Mouse (Mus musculus) MEL (cell line): ENCODE measurements around the gene Rpl11. TPM values are rescaled to one million over a fixed set of nuclear protein-coding genes. Genes with fewer than 3 reads are reported as not detected.
A peak's percentile ranks its signal among the peaks of the same experiment; 100 is the strongest.

Experiments
- DNase-seq: peaks from one replicate; pipeline ENCODE4 v3.0.0; 2011; ENCODE audit warnings: low read depth, low spot score
- H3K27ac ChIP-seq: 2 replicates; pipeline ENCODE4 v1.5.1; 2012; ENCODE audit warnings: low read depth, mild to moderate bottlenecking, control low read depth, low read length, moderate library complexity; ENCODE audit not compliant: control insufficient read depth
- H3K27me3 ChIP-seq, 2 experiments: fragments of 150-350 bp in 1 of 2; sonication (generic) in 1 of 2; 2 replicates each; pipeline ENCODE4 v1.6.1; 2012; ENCODE audit warnings: low read length in 2 of 2, mild to moderate bottlenecking in 2 of 2, improper control_type of control experiment in 1 of 2, moderate library complexity in 1 of 2; ENCODE audit not compliant: insufficient read depth in 2 of 2, control insufficient read depth in 1 of 2
- H3K36me3 ChIP-seq, 2 experiments: 2 replicates each; pipeline ENCODE4 v1.6.1; 2012 to 2014; ENCODE audit warnings: low read length in 2 of 2, improper control_type of control experiment in 1 of 2, inconsistent platforms in 1 of 2, mild to moderate bottlenecking in 1 of 2; ENCODE audit not compliant: insufficient read depth in 2 of 2, control insufficient read depth in 1 of 2
- H3K4me1 ChIP-seq, 2 experiments: fragments of 150-350 bp in 1 of 2; sonication (generic) in 1 of 2; 2 replicates each; pipeline ENCODE4 v1.6.1; 2012; ENCODE audit warnings: low read length in 2 of 2, improper control_type of control experiment in 1 of 2, mild to moderate bottlenecking in 1 of 2; ENCODE audit not compliant: insufficient read depth in 2 of 2, control insufficient read depth in 1 of 2
- H3K4me3 ChIP-seq, 2 experiments: fragments of 150-350 bp in 1 of 2; sonication (generic) in 1 of 2; 2 replicates each; pipeline ENCODE4 v1.5.1; 2012; ENCODE audit warnings: low read depth in 2 of 2, low read length in 2 of 2, mild to moderate bottlenecking in 2 of 2, moderate library complexity in 2 of 2, control low read depth in 1 of 2, improper control_type of control experiment in 1 of 2; ENCODE audit not compliant: control insufficient read depth in 1 of 2, insufficient read depth in 1 of 2
- H3K79me2 ChIP-seq: 2 replicates; pipeline ENCODE4 v1.6.1; 2012; ENCODE audit warnings: mild to moderate bottlenecking, low read length, moderate library complexity; ENCODE audit not compliant: control insufficient read depth, poor library complexity, insufficient read depth
- H3K9ac ChIP-seq: 2 replicates; pipeline ENCODE4 v1.6.1; 2012; ENCODE audit warnings: low read depth, mild to moderate bottlenecking, control low read depth, low read length, moderate library complexity; ENCODE audit not compliant: control insufficient read depth, poor library complexity, severe bottlenecking
- H3K9me3 ChIP-seq: fragments of 150-350 bp; sonication (generic); replicated peaks from 2 replicates; pipeline ENCODE4 v1.6.1; 2012; ENCODE audit warnings: mild to moderate bottlenecking, low read length, improper control_type of control experiment, moderate library complexity; ENCODE audit not compliant: insufficient read depth
- BHLHE40 ChIP-seq: IDR thresholded peaks from 2 replicates; pipeline ENCODE4 v1.6.1; 2012; ENCODE audit warnings: low read depth, mild to moderate bottlenecking, inconsistent platforms, low read length, improper control_type of control experiment, borderline replicate concordance
- CHD2 ChIP-seq: IDR thresholded peaks from 2 replicates; pipeline ENCODE4 v1.6.1; 2011; ENCODE audit warnings: low read length, improper control_type of control experiment
- CTCF ChIP-seq, 3 experiments: IDR thresholded peaks in 2 of 3; conservative IDR thresholded peaks in 1 of 3; 2 replicates each; pipeline ENCODE4 v1.5.1; 2011 to 2012; ENCODE audit warnings: low read length in 3 of 3, low read depth in 2 of 3, mild to moderate bottlenecking in 2 of 3, improper control_type of control experiment in 1 of 3, inconsistent platforms in 1 of 3, mixed read lengths in 1 of 3, moderate library complexity in 1 of 3; ENCODE audit not compliant: control insufficient read depth in 1 of 3, insufficient read depth in 1 of 3, poor library complexity in 1 of 3, severe bottlenecking in 1 of 3
- E2F4 ChIP-seq: IDR thresholded peaks from 2 replicates; pipeline ENCODE4 v1.6.1; 2011; ENCODE audit warnings: low read depth, low read length, improper control_type of control experiment, borderline replicate concordance
- ELF1 ChIP-seq: IDR thresholded peaks from 2 replicates; pipeline ENCODE4 v1.6.1; 2014; ENCODE audit warnings: low read depth, mild to moderate bottlenecking, inconsistent platforms, low read length, improper control_type of control experiment, moderate library complexity
- EP300 ChIP-seq, 2 experiments: IDR thresholded peaks; 2 replicates each; pipeline ENCODE4 v1.6.1; 2011; ENCODE audit warnings: improper control_type of control experiment in 2 of 2, low read length in 2 of 2, low read depth in 1 of 2, mild to moderate bottlenecking in 1 of 2
- ETS1 ChIP-seq: IDR thresholded peaks from 2 replicates; pipeline ENCODE4 v1.6.1; 2012; ENCODE audit warnings: low read depth, mild to moderate bottlenecking, inconsistent platforms, low read length, improper control_type of control experiment, moderate library complexity
- GABPA ChIP-seq: IDR thresholded peaks from 2 replicates; pipeline ENCODE4 v1.6.1; 2012; ENCODE audit warnings: low read depth, mild to moderate bottlenecking, inconsistent platforms, low read length, improper control_type of control experiment, moderate library complexity
- HCFC1 ChIP-seq: IDR thresholded peaks from 2 replicates; pipeline ENCODE4 v1.6.1; 2012; ENCODE audit warnings: low read depth, mild to moderate bottlenecking, inconsistent platforms, low read length, improper control_type of control experiment, moderate library complexity
- JUND ChIP-seq: IDR thresholded peaks from 2 replicates; pipeline ENCODE4 v1.6.1; 2011; ENCODE audit warnings: low read depth, mild to moderate bottlenecking, improper control_type of control experiment, low read length
- KAT2A ChIP-seq: conservative IDR thresholded peaks from 2 replicates; pipeline ENCODE4 v1.6.1; 2012; ENCODE audit warnings: low read depth, low read length, improper control_type of control experiment, inconsistent platforms
- MAFK ChIP-seq: IDR thresholded peaks from 2 replicates; pipeline ENCODE4 v1.6.1; 2011; ENCODE audit warnings: low read depth, mild to moderate bottlenecking, low read length, improper control_type of control experiment, borderline replicate concordance
- MAX ChIP-seq: IDR thresholded peaks from 2 replicates; pipeline ENCODE4 v1.6.1; 2011; ENCODE audit warnings: low read length, improper control_type of control experiment
- MAZ ChIP-seq: IDR thresholded peaks from 2 replicates; pipeline ENCODE4 v1.6.1; 2012; ENCODE audit warnings: low read depth, mild to moderate bottlenecking, inconsistent platforms, low read length, improper control_type of control experiment
- MEF2A ChIP-seq: IDR thresholded peaks from 2 replicates; pipeline ENCODE4 v1.6.1; 2014; ENCODE audit warnings: low read depth, mild to moderate bottlenecking, inconsistent platforms, low read length, improper control_type of control experiment; ENCODE audit not compliant: poor library complexity, insufficient replicate concordance, severe bottlenecking; ENCODE audit errors: extremely low read depth
- MXI1 ChIP-seq: IDR thresholded peaks from 2 replicates; pipeline ENCODE4 v1.6.1; 2011; ENCODE audit warnings: mild to moderate bottlenecking, low read depth, low read length, improper control_type of control experiment
- MYB ChIP-seq: IDR thresholded peaks from 2 replicates; pipeline ENCODE4 v1.6.1; 2011; ENCODE audit warnings: mild to moderate bottlenecking, low read depth, low read length, improper control_type of control experiment
- MYC ChIP-seq: IDR thresholded peaks from 2 replicates; pipeline ENCODE4 v1.6.1; 2011; ENCODE audit warnings: low read depth, mild to moderate bottlenecking, low read length, improper control_type of control experiment, moderate library complexity
- NELFE ChIP-seq: IDR thresholded peaks from 2 replicates; pipeline ENCODE4 v1.6.1; 2011; ENCODE audit warnings: low read depth, low read length, improper control_type of control experiment
- NRF1 ChIP-seq: IDR thresholded peaks from 2 replicates; pipeline ENCODE4 v1.6.1; 2014; ENCODE audit warnings: low read depth, mild to moderate bottlenecking, inconsistent platforms, low read length, improper control_type of control experiment, moderate library complexity; ENCODE audit not compliant: poor library complexity, insufficient read depth, severe bottlenecking
- POLR2A ChIP-seq, 2 experiments: IDR thresholded peaks; 2 replicates each; pipeline ENCODE4 v1.6.1; 2011 to 2012; ENCODE audit warnings: low read length in 2 of 2, mild to moderate bottlenecking in 2 of 2, control low read depth in 1 of 2, improper control_type of control experiment in 1 of 2, low read depth in 1 of 2, moderate library complexity in 1 of 2; ENCODE audit not compliant: control insufficient read depth in 1 of 2, insufficient read depth in 1 of 2, poor library complexity in 1 of 2
- POLR2AphosphoS2 ChIP-seq: IDR thresholded peaks from 2 replicates; pipeline ENCODE4 v1.6.1; 2011; ENCODE audit warnings: low read length, improper control_type of control experiment
- POLR2AphosphoS5 ChIP-seq: IDR thresholded peaks from 2 replicates; pipeline ENCODE4 v1.6.1; 2012; ENCODE audit warnings: low read depth, borderline replicate concordance, mild to moderate bottlenecking, inconsistent platforms, low read length, moderate library complexity, mixed read lengths
- RCOR1 ChIP-seq: IDR thresholded peaks from 2 replicates; pipeline ENCODE4 v1.6.1; 2012; ENCODE audit warnings: low read depth, mild to moderate bottlenecking, inconsistent platforms, low read length, improper control_type of control experiment
- SIN3A ChIP-seq: IDR thresholded peaks from 2 replicates; pipeline ENCODE4 v1.6.1; 2012; ENCODE audit warnings: low read length, improper control_type of control experiment, inconsistent platforms
- SMC3 ChIP-seq: IDR thresholded peaks from 2 replicates; pipeline ENCODE4 v1.6.1; 2011; ENCODE audit warnings: low read depth, low read length, improper control_type of control experiment
- TAL1 ChIP-seq: IDR thresholded peaks from 2 replicates; pipeline ENCODE4 v1.6.1; 2012; ENCODE audit warnings: mild to moderate bottlenecking, inconsistent platforms, low read length, moderate library complexity, mixed read lengths
- TBP ChIP-seq: IDR thresholded peaks from 2 replicates; pipeline ENCODE4 v1.8.0; 2011; ENCODE audit warnings: low read depth, low read length, improper control_type of control experiment
- TCF12 ChIP-seq: IDR thresholded peaks from 2 replicates; pipeline ENCODE4 v1.6.1; 2014; ENCODE audit warnings: low read depth, mild to moderate bottlenecking, inconsistent platforms, low read length, improper control_type of control experiment, moderate library complexity
- UBTF ChIP-seq: IDR thresholded peaks from 2 replicates; pipeline ENCODE4 v1.6.1; 2012; ENCODE audit warnings: low read depth, mild to moderate bottlenecking, inconsistent platforms, low read length, improper control_type of control experiment, moderate library complexity, borderline replicate concordance; ENCODE audit not compliant: insufficient read depth
- USF1 ChIP-seq: IDR thresholded peaks from 2 replicates; pipeline ENCODE4 v1.6.1; 2014; ENCODE audit warnings: low read depth, mild to moderate bottlenecking, inconsistent platforms, low read length, improper control_type of control experiment, moderate library complexity
- USF2 ChIP-seq, 2 experiments: IDR thresholded peaks; 2 replicates each; pipeline ENCODE4 v1.6.1; 2011 to 2012; ENCODE audit warnings: improper control_type of control experiment in 2 of 2, low read length in 2 of 2, borderline replicate concordance in 1 of 2, inconsistent platforms in 1 of 2, low read depth in 1 of 2, mild to moderate bottlenecking in 1 of 2; ENCODE audit not compliant: insufficient read depth in 1 of 2
- ZC3H11A ChIP-seq: IDR thresholded peaks from 2 replicates; pipeline ENCODE4 v1.6.1; 2012; ENCODE audit warnings: low read depth, mild to moderate bottlenecking, inconsistent platforms, low read length, improper control_type of control experiment
- ZKSCAN1 ChIP-seq: IDR thresholded peaks from 2 replicates; pipeline ENCODE4 v1.6.1; 2012; ENCODE audit warnings: low read depth, mild to moderate bottlenecking, inconsistent platforms, low read length, improper control_type of control experiment, moderate library complexity
- ZMIZ1 ChIP-seq: IDR thresholded peaks from 2 replicates; pipeline ENCODE4 v1.6.1; 2012; ENCODE audit warnings: low read depth, mild to moderate bottlenecking, inconsistent platforms, low read length, improper control_type of control experiment, moderate library complexity
- ZNF384 ChIP-seq: IDR thresholded peaks from 2 replicates; pipeline ENCODE4 v1.6.1; 2012; ENCODE audit warnings: low read depth, mild to moderate bottlenecking, inconsistent platforms, low read length, improper control_type of control experiment
- polyA plus RNA-seq, 2 experiments: library from polyadenylated mRNA; stranded (reverse) in 1 of 2; unstranded in 1 of 2; fragments of >175 nt in 1 of 2; fragments of >200 nt in 1 of 2; gene quantifications; 2 replicates each; pipeline versions ENCODE4 v1.2.1 to v1.2.4; 2012; ENCODE audit warnings: low replicate concordance in 2 of 2, low read depth in 1 of 2; ENCODE audit not compliant: insufficient read length in 2 of 2, insufficient read depth in 1 of 2, missing spikeins in 1 of 2
- total RNA-seq: library from RNA; depleted of rRNA; stranded (reverse); fragments of 300-350 nt; gene quantifications from 2 replicates; pipeline ENCODE4 v1.2.3, GENCODE M21; 2012; rRNA removed

The Rpl11 gene
- 2,589 and 2,603 TPM in 2 replicates for total RNA-seq
- polyA plus RNA-seq = 1,000 to 10,000 TPM in 1 of 2 experiments, not detected in 1; 2,003 TPM

GRCm38 (mm10) chr4:136053247-136053596, at the start of gene Rpl11:
TSS of gene Rpl11 (minus strand) at chr4:136053428.
- Histone ChIP-seq H3K9me3 (no peaks in the 10 kb centered on the region), H3K4me1 (peaks cover 0 to 16% of the 10 kb centered on the region in 2 experiments; a peak in 2 of 4 replicates), H3K36me3 (peaks cover 14 to 21% of the 10 kb centered on the region in 2 experiments), H3K4me3 (peak within 1 kb of the TSS; percentile 95 to 99), H3K9ac (peak within 1 kb of the TSS; percentile 98), H3K79me2 (peaks cover 32% of the 10 kb centered on the region), H3K27me3 (peaks cover 15 to 17% of the 10 kb centered on the region in 2 experiments), H3K27ac (peak within 1 kb of the TSS; percentile 91)
- peak; percentile 97 for DNase-seq
- TF ChIP-seq MYC (peak; percentile 95), MEF2A (0 out of 2 replicates have a peak, but pooled peaks have one; percentile 10), E2F4 (peak; percentile 85), MAZ (peak; percentile 88), POLR2AphosphoS5 (no peak), UBTF (no peak), ZC3H11A (0 out of 2 replicates have a peak, but pooled peaks have one; percentile 21), SIN3A (peak; percentile 91), CTCF (IDR thresholded peaks at IDR 0.05 in 2 of 3, conservative IDR thresholded peaks at IDR 0.05 in 1 of 3; ENCODE audit: control insufficient read depth in 1 of 3, insufficient read depth in 1 of 3, low read depth in 2 of 3, low read length in 3 of 3, poor library complexity in 1 of 3, severe bottlenecking in 1 of 3) (peak; percentile 71 to 93 (median 92)), GABPA (peak; percentile 55; the same call in 1 of the 2 replicates), TBP (peak; percentile 98), POLR2AphosphoS2 (peak; percentile 98; the same call in 1 of the 2 replicates), BHLHE40 (no peak), ZKSCAN1 (no peak), TAL1 (no peak), JUND (no peak), USF1 (peak; percentile 86), MXI1 (peak; percentile 92), RCOR1 (0 out of 2 replicates have a peak, but pooled peaks have one; percentile 32), TCF12 (peak; percentile 86), ZNF384 (no peak), POLR2A (IDR thresholded peaks at IDR 0.05; ENCODE audit: control insufficient read depth in 1 of 2, insufficient read depth in 1 of 2, low read depth in 1 of 2, low read length in 2 of 2, poor library complexity in 1 of 2) (peak; percentile 44 to 96; a peak in 2 of 4 replicates), SMC3 (peak; percentile 50), NRF1 (0 out of 2 replicates have a peak, but pooled peaks have one; percentile 8), USF2 (IDR thresholded peaks at IDR 0.05; ENCODE audit: borderline replicate concordance in 1 of 2, insufficient read depth in 1 of 2, low read depth in 1 of 2, low read length in 2 of 2) (no peak), EP300 (IDR thresholded peaks at IDR 0.05; ENCODE audit: low read depth in 1 of 2, low read length in 2 of 2) (0 out of 4 replicates have a peak, but pooled peaks of 1 of the 2 experiments have one; percentile 38), ZMIZ1 (peak; percentile 93), MYB (no peak), MAFK (no peak), HCFC1 (peak; percentile 93), NELFE (peak; percentile 99), KAT2A (peak; percentile 90), ETS1 (peak; percentile 48), ELF1 (peak; percentile 94), CHD2 (no peak), MAX (peak; percentile 93)
